Mouse (Mus musculus) right cerebral cortex, postnatal 14 days (tissue): Measurements from ENCODE around the gene Gm21882.
"Not testable (repeated sequence)": the region's sequence is repeated elsewhere in the genome, so short reads cannot be mapped to it uniquely, and the experiment has no call there.

Source experiments
- DNase-seq: peaks from one replicate; pipeline ENCODE4 v3.0.0; 2022

The Gm21882 gene

GRCm38 (mm10) chrY:40381423-40381822 is at the start of gene Gm21882:
Gene Gm21882, minus strand, starts transcription at chrY:40381523.
- not testable (repeated sequence) for DNase-seq
